Mouse (Mus musculus) limb, embryonic 14.5 days (tissue): ENCODE measurements at regions not wholly inside any gene's neighbourhood (a gene's known extent, or its start where the extent isn't known, plus 50 kb on each side); places are given as distances from the start of the nearest gene placed in this dataset.

Experiments used
- ATAC-seq: fragments of 200-750 bp; cut with Nextera tagmentation; 2 replicates; pipeline ENCODE4 v1.8.0; 2017; ENCODE audit warnings: low read depth, moderate number of reproducible peaks, moderate TSS enrichment; ENCODE audit not compliant: low FRiP score
- DNase-seq: peaks from one replicate; pipeline ENCODE4 v3.0.0-alpha.2; 2015; ENCODE audit warnings: low spot score
- H3K27ac ChIP-seq: fragments of 300-500 bp; sonication (generic); replicated peaks from 2 replicates; pipeline ENCODE4 v1.5.1; 2014; ENCODE audit warnings: low read depth, mild to moderate bottlenecking, low read length, moderate library complexity, mixed read lengths
- H3K27me3 ChIP-seq: fragments of 300-500 bp; sonication (generic); 2 replicates; pipeline ENCODE4 v1.6.1; 2014; ENCODE audit warnings: low read length, mixed read lengths; ENCODE audit not compliant: control insufficient read depth, insufficient read depth
- H3K36me3 ChIP-seq: fragments of 300-500 bp; sonication (generic); 2 replicates; pipeline ENCODE4 v1.6.1; 2014; ENCODE audit warnings: mild to moderate bottlenecking, low read length, moderate library complexity, mixed read lengths; ENCODE audit not compliant: control insufficient read depth, insufficient read depth
- H3K4me1 ChIP-seq: fragments of 300-500 bp; sonication (generic); 2 replicates; pipeline ENCODE4 v1.6.1; 2014; ENCODE audit warnings: antibody characterized with exemption, low read length, mixed read lengths; ENCODE audit not compliant: control insufficient read depth, insufficient read depth
- H3K4me2 ChIP-seq: fragments of 300-500 bp; sonication (generic); replicated peaks from 2 replicates; pipeline ENCODE4 v1.6.1; 2014; ENCODE audit warnings: low read depth, mild to moderate bottlenecking, low read length, moderate library complexity; ENCODE audit not compliant: severe bottlenecking
- H3K4me3 ChIP-seq: fragments of 300-500 bp; sonication (generic); replicated peaks from 2 replicates; pipeline ENCODE4 v1.5.1; 2014; ENCODE audit warnings: low read length
- H3K9ac ChIP-seq: fragments of 300-500 bp; sonication (generic); 2 replicates; pipeline ENCODE4 v1.6.1; 2014; ENCODE audit warnings: mild to moderate bottlenecking, low read depth, low read length, moderate library complexity; ENCODE audit not compliant: severe bottlenecking
- H3K9me3 ChIP-seq: fragments of 300-500 bp; sonication (generic); 2 replicates; pipeline ENCODE4 v1.6.1; 2016; ENCODE audit warnings: low read length; ENCODE audit not compliant: control insufficient read depth
- POLR2A ChIP-seq: fragments of 200-500 bp; IDR thresholded peaks from 2 replicates; pipeline ENCODE4 v1.8.0; 2012; ENCODE audit warnings: inconsistent platforms, mild to moderate bottlenecking, moderate library complexity, borderline replicate concordance; ENCODE audit not compliant: insufficient read depth, insufficient read length; ENCODE audit errors: extremely low read depth
- WGBS: fragments of 180-500 bp; shearing (Covaris S2); extraction: QIAGEN DNeasy Blood & Tissue Kit; methylation state at CpG from one replicate; pipeline ENCODE4 v1.1.7; 2014; 5-methylcytosine and 5-hydroxymethylcytosine counted together

DNA sequence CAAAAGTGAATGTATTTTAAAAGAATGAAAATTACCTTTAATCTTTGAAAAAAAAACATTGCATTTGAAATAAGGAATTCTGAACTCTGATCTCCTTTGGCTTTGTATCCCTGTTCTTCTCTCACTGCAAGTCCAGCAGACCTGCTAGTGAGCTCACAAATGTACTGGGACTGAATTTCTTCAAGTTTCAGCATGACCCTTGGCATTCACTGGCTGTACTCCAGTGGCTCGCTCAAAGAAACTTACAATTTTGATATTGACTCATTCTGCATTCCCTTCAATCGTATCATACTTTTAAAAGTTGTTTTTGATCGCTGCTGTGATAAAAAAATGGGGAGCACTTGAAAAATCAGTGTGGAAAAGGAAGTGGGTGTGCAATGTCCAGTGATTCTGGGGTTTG, 456.6 kb downstream of the Cd109 start:
- H3K27me3 ChIP-seq: no peaks in the 10 kb centered on the region
- TF ChIP-seq POLR2A: no peak
- H3K36me3 ChIP-seq: no peaks in the 10 kb centered on the region
- H3K9me3 ChIP-seq: no peaks in the 10 kb centered on the region
- ATAC-seq (no peak), DNase-seq (no peak)
- H3K9ac ChIP-seq: no peak overlapping the region
- 73% methylated on average over 3 of the region's 3 CpGs for WGBS
- no peak overlapping the region for H3K4me2 ChIP-seq
- H3K4me1 ChIP-seq: no peaks in the 10 kb centered on the region
- no peak overlapping the region for H3K27ac ChIP-seq
- H3K4me3 ChIP-seq: no peak overlapping the region

DNA sequence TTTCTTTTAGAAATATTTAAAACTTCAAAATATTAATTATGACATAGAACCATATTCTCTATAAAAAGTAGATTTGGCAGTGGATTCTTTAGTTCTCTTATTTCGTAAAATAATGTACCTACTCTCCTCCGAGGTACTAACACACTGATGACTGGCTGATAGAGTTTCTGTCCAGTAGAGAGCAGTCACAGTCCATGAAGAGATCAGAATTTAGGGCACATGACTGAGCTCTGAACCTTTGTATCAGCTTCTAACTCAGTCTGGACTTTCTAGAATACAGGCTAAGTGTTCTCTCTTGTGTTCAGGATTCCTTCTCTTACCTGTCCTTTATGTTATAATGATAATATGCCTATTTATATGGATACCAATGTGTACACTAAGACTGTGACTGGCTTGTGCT, 494.3 kb downstream of the Cd109 start:
- Histone ChIP-seq H3K4me2 (no peak overlapping the region), H3K9me3 (no peaks in the 10 kb centered on the region), H3K27me3 (no peaks in the 10 kb centered on the region), H3K4me3 (no peak overlapping the region), H3K4me1 (no peaks in the 10 kb centered on the region), H3K36me3 (no peaks in the 10 kb centered on the region), H3K9ac (no peak overlapping the region), H3K27ac (no peak overlapping the region)
- 66% methylated on average over 2 of the region's 2 CpGs for WGBS
- DNase-seq (peak; percentile 72), ATAC-seq (peak; percentile 76)
- no peak for TF ChIP-seq POLR2A

DNA sequence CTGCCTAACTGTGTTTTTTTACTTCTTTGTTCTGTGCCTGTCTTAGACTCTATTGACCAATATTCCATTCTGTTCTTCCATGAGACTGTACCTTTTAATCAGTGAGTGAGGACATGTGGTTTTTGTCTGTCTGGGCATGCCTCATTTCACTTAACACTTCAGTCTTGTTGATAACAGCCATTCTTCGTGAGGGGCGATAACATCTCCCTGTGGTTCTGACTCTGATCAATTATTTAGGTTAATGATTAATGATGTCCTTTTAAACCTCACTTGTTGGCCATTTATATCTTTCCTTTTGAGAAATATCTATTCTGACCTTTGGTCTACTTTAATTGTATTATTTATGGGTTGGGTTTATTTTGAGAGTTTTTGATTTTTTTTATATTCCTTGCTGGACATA, 496.0 kb downstream of the Cd109 start:
- Histone ChIP-seq H3K4me1 (no peaks in the 10 kb centered on the region), H3K27me3 (no peaks in the 10 kb centered on the region), H3K4me3 (no peak overlapping the region), H3K4me2 (no peak overlapping the region), H3K27ac (no peak overlapping the region), H3K36me3 (no peaks in the 10 kb centered on the region), H3K9me3 (no peaks in the 10 kb centered on the region), H3K9ac (no peak overlapping the region)
- DNase-seq (no peak), ATAC-seq (no peak)
- 54% methylated on average over 2 of the region's 2 CpGs for WGBS
- TF ChIP-seq POLR2A: no peak

DNA sequence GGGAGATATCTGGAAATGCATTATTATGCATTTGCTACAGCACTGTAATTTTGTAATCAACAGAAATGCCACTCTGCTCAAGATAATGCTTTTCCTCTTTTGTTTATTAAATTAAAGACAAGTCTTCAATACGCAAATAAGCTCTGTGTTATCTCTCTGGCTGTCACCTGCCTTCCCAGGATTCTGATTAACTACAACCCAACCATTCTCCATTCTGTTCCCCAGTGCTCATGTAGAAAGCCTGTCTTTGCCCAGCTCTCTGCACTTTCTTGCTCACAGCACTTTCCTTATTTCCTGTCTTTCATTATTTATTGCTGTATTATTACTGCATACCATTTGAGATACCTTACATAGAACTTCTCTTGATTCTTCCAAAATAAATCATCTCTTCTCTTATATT, 525.6 kb downstream of the Cd109 start:
- H3K4me1 ChIP-seq: no peaks in the 10 kb centered on the region
- ATAC-seq (no peak), DNase-seq (no peak)
- no peak overlapping the region for H3K4me3 ChIP-seq
- no peaks in the 10 kb centered on the region for H3K36me3 ChIP-seq
- no peak overlapping the region for H3K4me2 ChIP-seq
- no peak overlapping the region for H3K27ac ChIP-seq
- WGBS: 71% methylated on average over 1 of the region's 1 CpGs
- H3K27me3 ChIP-seq: no peaks in the 10 kb centered on the region
- no peaks in the 10 kb centered on the region for H3K9me3 ChIP-seq
- no peak for TF ChIP-seq POLR2A
- no peak overlapping the region for H3K9ac ChIP-seq

DNA sequence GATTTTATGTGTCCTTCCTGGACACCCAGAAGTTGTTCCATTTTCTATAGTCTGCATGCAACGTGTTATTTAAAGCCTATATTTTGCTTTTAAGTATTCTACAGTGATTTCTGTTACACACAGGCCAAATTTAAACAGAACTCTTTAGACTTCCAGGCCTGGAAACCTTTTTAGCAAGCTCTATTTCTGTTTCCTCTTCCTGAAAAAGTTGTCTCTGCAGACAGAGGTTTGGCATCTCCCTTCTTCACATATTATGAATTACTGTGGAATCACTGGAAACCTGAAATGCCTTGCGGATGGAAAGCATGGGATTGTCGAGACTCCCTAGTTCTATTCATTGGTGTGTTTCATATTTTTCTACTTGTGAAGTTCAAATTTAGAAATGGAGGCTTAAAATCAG, 530.7 kb downstream of the Cd109 start:
- no peak for DNase-seq
- Histone ChIP-seq H3K4me2 (no peak overlapping the region), H3K4me1 (no peaks in the 10 kb centered on the region), H3K4me3 (no peak overlapping the region), H3K9me3 (no peaks in the 10 kb centered on the region), H3K9ac (no peak overlapping the region), H3K27ac (no peak overlapping the region), H3K27me3 (no peaks in the 10 kb centered on the region), H3K36me3 (no peaks in the 10 kb centered on the region)
- TF ChIP-seq POLR2A: no peak
- no peak for ATAC-seq
- 69% methylated on average over 3 of the region's 3 CpGs for WGBS

DNA sequence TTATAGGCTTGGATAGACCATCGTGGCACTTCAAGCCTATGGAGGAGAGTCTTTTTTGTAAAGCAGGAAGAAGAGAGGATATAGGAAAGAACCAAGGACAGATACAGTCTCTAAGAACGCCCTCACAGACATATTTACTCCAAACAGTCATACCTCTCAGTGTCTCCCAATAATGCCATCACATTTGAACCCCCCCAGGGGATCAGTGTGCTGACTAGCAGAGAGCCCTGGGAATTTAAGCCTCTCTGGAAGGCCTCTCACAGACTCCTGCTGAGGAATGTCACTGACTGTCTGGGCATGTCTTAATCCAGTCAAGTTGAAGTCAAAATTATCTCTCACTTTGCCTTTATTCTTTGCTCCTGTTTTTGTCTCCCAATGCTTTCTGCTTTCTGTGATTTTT, 550.2 kb downstream of the Cd109 start:
- no peaks in the 10 kb centered on the region for H3K9me3 ChIP-seq
- TF ChIP-seq POLR2A: no peak
- H3K4me2 ChIP-seq: no peak overlapping the region
- H3K9ac ChIP-seq: no peak overlapping the region
- DNase-seq (peak; percentile 62), ATAC-seq (no peak)
- 52% methylated on average over 2 of the region's 2 CpGs for WGBS
- H3K4me3 ChIP-seq: no peak overlapping the region
- H3K4me1 ChIP-seq: no peaks in the 10 kb centered on the region
- no peak overlapping the region for H3K27ac ChIP-seq
- no peaks in the 10 kb centered on the region for H3K27me3 ChIP-seq
- H3K36me3 ChIP-seq: no peaks in the 10 kb centered on the region
